Mouse (Mus musculus) pancreas, adult 10 weeks (tissue): ENCODE measurements around the gene Prkcb. TPM values are rescaled to one million over a fixed set of nuclear protein-coding genes. Genes with fewer than 3 reads are reported as not detected.

ENCODE experiments used
- polyA plus RNA-seq: library from polyadenylated mRNA; stranded (reverse); fragments of 350-450 nt; fragmentation: Illumina TruSeq; extraction: RNeasy Lipid Tissue Mini Kit (QIAGEN cat#74804); gene quantifications from one replicate; pipeline ENCODE4 v1.2.3, GENCODE M21; 2015; ENCODE audit warnings: low read depth, low replicate concordance; ENCODE audit not compliant: insufficient read depth

Gene Prkcb
- 3.1 TPM for polyA plus RNA-seq

DNA sequence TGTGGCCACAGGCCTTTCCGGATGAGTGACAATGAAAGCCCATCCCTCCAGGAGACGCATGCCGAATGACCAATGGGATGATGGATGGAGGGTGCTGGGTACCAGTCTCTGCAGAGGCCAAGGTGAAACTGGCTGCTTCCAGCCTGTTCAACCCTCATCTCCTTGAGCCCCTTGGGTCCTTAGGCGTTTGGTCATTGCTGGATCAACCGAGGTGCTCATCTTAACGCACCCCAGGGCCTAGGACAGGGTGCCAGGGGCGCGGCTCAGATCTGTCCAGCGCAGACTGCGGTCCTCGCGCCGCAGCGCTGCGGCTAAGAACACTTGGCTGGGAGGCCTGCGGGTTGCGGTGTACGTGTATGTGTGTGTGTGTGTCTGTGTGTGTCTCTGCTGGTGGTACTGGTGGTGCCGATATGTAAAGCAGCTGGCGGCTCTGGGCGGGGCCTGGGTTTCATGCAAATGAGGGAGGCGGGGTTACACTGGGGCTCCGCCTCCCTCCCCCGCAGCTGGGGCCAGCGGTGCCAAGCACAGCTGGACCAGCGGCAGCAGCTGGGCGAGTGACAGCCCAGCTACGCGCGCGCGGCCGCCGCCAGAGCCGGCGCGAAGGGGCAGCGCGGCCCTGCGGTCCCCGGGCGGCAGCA, at the start of gene Prkcb:
TSS of gene Prkcb (plus strand) at position 147 of the 638 bp plus-strand sequence.

DNA sequence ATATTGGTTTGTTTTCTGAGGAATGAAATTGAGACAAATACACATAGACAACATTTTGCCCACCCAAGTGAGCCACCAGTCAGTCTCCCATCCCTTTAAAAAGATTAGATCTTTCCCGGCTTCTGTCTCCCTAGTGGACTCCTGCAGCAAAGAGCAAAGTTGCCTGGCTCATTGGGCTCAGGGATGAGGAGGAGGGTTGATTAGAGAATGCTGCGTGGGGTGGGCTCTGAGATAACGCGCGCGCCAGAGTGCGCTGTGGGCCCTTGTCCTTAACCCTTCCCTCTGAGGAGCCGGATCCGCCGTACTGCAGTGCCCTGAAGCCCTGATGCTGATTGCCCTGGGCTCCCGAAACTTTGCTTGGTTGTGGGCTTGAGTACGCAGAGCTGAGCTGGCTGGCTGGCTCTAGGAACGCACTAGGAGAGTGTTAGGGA, 381.9 kb downstream of the Prkcb start, which contains the start of gene Cacng3:
TSS of gene Cacng3 (plus strand) at position 51 of the 431 bp plus-strand sequence.

Other genes with a start within 250 kb of the Prkcb start
- 6.2 TPM for gene Ubfd1, start 221.6 kb upstream of the Prkcb start, polyA plus RNA-seq
- gene Ears2, start 221.5 kb upstream of the Prkcb start, polyA plus RNA-seq, result 3.0 TPM
- 46.9 TPM for gene Ndufab1, start 186.9 kb upstream of the Prkcb start, polyA plus RNA-seq
- not detected for gene Palb2, start 155.8 kb upstream of the Prkcb start, polyA plus RNA-seq
- gene Dctn5, start 155.7 kb upstream of the Prkcb start, polyA plus RNA-seq, result 29.8 TPM
- gene Plk1, start 129.3 kb upstream of the Prkcb start, polyA plus RNA-seq, result not detected
- not detected for gene Ern2, start 102.5 kb upstream of the Prkcb start, polyA plus RNA-seq
- 5.2 TPM for gene Chp2, start 69.3 kb upstream of the Prkcb start, polyA plus RNA-seq